Mouse (Mus musculus) spleen, embryonic (tissue): Measurements from ENCODE around the gene Pgk1.
"Not testable (repeated sequence)": the region's sequence is repeated elsewhere in the genome, so short reads cannot be mapped to it uniquely, and the experiment has no call there.

ENCODE experiments used
- CTCF ChIA-PET: fragments of 350-600 bp; sonication (Branson Sonifier 250); formaldehyde crosslinking; loops from one replicate; lab custom pipeline; 2022; lab: Charles Lee

Gene Pgk1

GRCm38 (mm10) chrX:106186713-106187649, at the start of gene Pgk1:
TSS of gene Pgk1 (plus strand) at chrX:106187100.
- CTCF ChIA-PET, result interaction anchor here (0.6 to 0.8 kb wide), 4 partner anchors 21 to 1620 kb away, joined by 3 to 4 read pairs (median 3); no protein-coding TSS in a partner anchor

GRCm38 (mm10) chrX:106139309-106140070, 47.4 kb upstream of the Pgk1 start:
- CTCF ChIA-PET, result interaction anchor here (0.8 kb wide), 1 partner anchor 40 kb away, joined by 3 read pairs; no protein-coding TSS in a partner anchor

GRCm38 (mm10) chrX:106142936-106143335, 44.0 kb upstream of the Pgk1 start, which contains the start of gene Tlr13:
TSS of gene Tlr13 (plus strand) at chrX:106143204.
- CTCF ChIA-PET, result no interaction called here

- CTCF ChIA-PET, result no interaction called here
Observed at GRCm38 (mm10) chrX:106148185-106148584, 38.7 kb upstream of the Pgk1 start.

GRCm38 (mm10) chrX:106149460-106149859, 37.4 kb upstream of the Pgk1 start:
- CTCF ChIA-PET, result no interaction called here

- CTCF ChIA-PET, result no interaction called here
Observed at GRCm38 (mm10) chrX:106154180-106154586, 32.7 kb upstream of the Pgk1 start.

GRCm38 (mm10) chrX:106155892-106156291, 31.0 kb upstream of the Pgk1 start:
- CTCF ChIA-PET, result no interaction called here

GRCm38 (mm10) chrX:106163995-106164394, 22.9 kb upstream of the Pgk1 start:
- CTCF ChIA-PET, result interaction anchor here (0.5 kb wide), 1 partner anchor 269 kb away, joined by 4 read pairs; no protein-coding TSS in a partner anchor

- CTCF ChIA-PET, result interaction anchor here (0.5 kb wide), 1 partner anchor 270 kb away, joined by 4 read pairs; no protein-coding TSS in a partner anchor
Observed at GRCm38 (mm10) chrX:106164555-106164954, 22.3 kb upstream of the Pgk1 start.

- CTCF ChIA-PET, result no interaction called here
Observed at GRCm38 (mm10) chrX:106165089-106165488, 21.8 kb upstream of the Pgk1 start.

GRCm38 (mm10) chrX:106171106-106171852, 15.6 kb upstream of the Pgk1 start:
- CTCF ChIA-PET, result no interaction called here

GRCm38 (mm10) chrX:106171853-106172154, 15.1 kb upstream of the Pgk1 start:
- CTCF ChIA-PET, result no interaction called here

GRCm38 (mm10) chrX:106176331-106176730, 10.6 kb upstream of the Pgk1 start:
- CTCF ChIA-PET, result no interaction called here

GRCm38 (mm10) chrX:106184279-106184678, 2.6 kb upstream of the Pgk1 start:
- CTCF ChIA-PET, result no interaction called here

GRCm38 (mm10) chrX:106185706-106186105, 1.2 kb upstream of the Pgk1 start:
- CTCF ChIA-PET, result interaction anchor here (0.6 kb wide), 1 partner anchor 17 kb away, joined by 3 read pairs; no protein-coding TSS in a partner anchor

GRCm38 (mm10) chrX:106187737-106188136, 837 bp downstream of the Pgk1 start:
- CTCF ChIA-PET, result interaction anchor here (0.5 to 0.6 kb wide), 2 partner anchors 183 to 268 kb away, joined by 3 read pairs; no protein-coding TSS in a partner anchor

- CTCF ChIA-PET, result no interaction called here
Observed at GRCm38 (mm10) chrX:106189356-106189755, 2.5 kb downstream of the Pgk1 start.

GRCm38 (mm10) chrX:106190091-106190490, 3.2 kb downstream of the Pgk1 start:
- CTCF ChIA-PET, result no interaction called here

GRCm38 (mm10) chrX:106194361-106194760, 7.5 kb downstream of the Pgk1 start:
- CTCF ChIA-PET, result not testable (repeated sequence)

GRCm38 (mm10) chrX:106197308-106197707, 10.4 kb downstream of the Pgk1 start:
- CTCF ChIA-PET, result no interaction called here

GRCm38 (mm10) chrX:106198904-106199303, 12.0 kb downstream of the Pgk1 start:
- CTCF ChIA-PET, result no interaction called here
